Mouse (Mus musculus) cerebellum, adult 2 months (tissue): ENCODE results near the gene Aqp8.

Experiments
- CTCF ChIP-seq: fragments of 200-500 bp; IDR thresholded peaks from 2 replicates; pipeline ENCODE4 v1.5.1; 2011; ENCODE audit warnings: low read depth, mild to moderate bottlenecking, control low read depth, low read length, moderate library complexity, borderline replicate concordance; ENCODE audit not compliant: insufficient read depth
- POLR2A ChIP-seq: fragments of 200-500 bp; IDR thresholded peaks from 2 replicates; pipeline ENCODE4 v1.6.1; 2011; ENCODE audit warnings: low read length, control low read depth, borderline replicate concordance; ENCODE audit not compliant: insufficient read depth

- no peak for TF ChIP-seq POLR2A
- TF ChIP-seq CTCF: no peak
These were observed 13.3 kb upstream of the Aqp8 start for GRCm38 (mm10) chr7:123448794-123449193.
